Mouse (Mus musculus): ENCODE data around the gene Grb2. TPM values are rescaled to one million over a fixed set of nuclear protein-coding genes. Genes with fewer than 3 reads are reported as not detected.

The Grb2 gene
- polyA plus RNA-seq, 1 experiment from 2014 or later: 137 TPM

GRCm38 (mm10) chr11:115639540-115639939 is 68.9 kb downstream of the Grb2 start:
- Histone ChIP-seq H3K4me1 (no peaks in the 10 kb centered on the region), H3K9ac (replicated peaks) (no peak overlapping the region), H3K36me3 (peaks cover 14% of the 10 kb centered on the region), H3K27ac (replicated peaks) (no peak overlapping the region), H3K27me3 (no peaks in the 10 kb centered on the region), H3K9me3 (no peaks in the 10 kb centered on the region), H3K4me3 (no peak overlapping the region), H3K4me2 (replicated peaks) (no peak overlapping the region)
- ATAC-seq (ENCODE audit: low FRiP score, low read depth): no peak
- 92% methylated on average over 4 of the region's 4 CpGs for WGBS

GRCm38 (mm10) chr11:115638498-115639409 is 69.6 kb downstream of the Grb2 start:
- ATAC-seq (ENCODE audit: low FRiP score, low read depth): no peak
- H3K4me3 ChIP-seq: no peak overlapping the region
- WGBS: 82% methylated on average over 5 of the region's 5 CpGs
- no peaks in the 10 kb centered on the region for H3K9me3 ChIP-seq
- peaks cover 9% of the 10 kb centered on the region; the same call in 1 of the 2 replicates for H3K36me3 ChIP-seq
- no peak overlapping the region for H3K4me2 ChIP-seq (replicated peaks)
- H3K27me3 ChIP-seq: no peaks in the 10 kb centered on the region
- H3K27ac ChIP-seq (replicated peaks): no peak overlapping the region
- H3K9ac ChIP-seq (replicated peaks): no peak overlapping the region
- no peaks in the 10 kb centered on the region for H3K4me1 ChIP-seq

GRCm38 (mm10) chr11:115636960-115637359 is 71.4 kb downstream of the Grb2 start:
- H3K9me3 ChIP-seq: no peaks in the 10 kb centered on the region
- no peaks in the 10 kb centered on the region for H3K36me3 ChIP-seq
- 84% methylated on average over 3 of the region's 3 CpGs for WGBS
- no peak overlapping the region for H3K27ac ChIP-seq (replicated peaks)
- H3K27me3 ChIP-seq: no peaks in the 10 kb centered on the region
- H3K4me2 ChIP-seq (replicated peaks): no peak overlapping the region
- no peak overlapping the region for H3K4me3 ChIP-seq
- ATAC-seq (ENCODE audit: low FRiP score, low read depth): no peak
- no peak overlapping the region for H3K9ac ChIP-seq (replicated peaks)
- H3K4me1 ChIP-seq: no peaks in the 10 kb centered on the region

- ATAC-seq (ENCODE audit: low FRiP score, low read depth): no peak
- H3K4me2 ChIP-seq (replicated peaks): no peak overlapping the region
- WGBS: 80% methylated on average over 8 of the region's 8 CpGs
- no peaks in the 10 kb centered on the region for H3K36me3 ChIP-seq
- no peak overlapping the region for H3K9ac ChIP-seq (replicated peaks)
- H3K27ac ChIP-seq (replicated peaks): no peak overlapping the region
- no peaks in the 10 kb centered on the region for H3K9me3 ChIP-seq
- H3K4me1 ChIP-seq: no peaks in the 10 kb centered on the region
- H3K4me3 ChIP-seq: no peak overlapping the region
- H3K27me3 ChIP-seq: no peaks in the 10 kb centered on the region
Observed at GRCm38 (mm10) chr11:115635484-115635883, 72.9 kb downstream of the Grb2 start.

GRCm38 (mm10) chr11:115635041-115635440 is 73.4 kb downstream of the Grb2 start:
- no peaks in the 10 kb centered on the region for H3K36me3 ChIP-seq

GRCm38 (mm10) chr11:115634109-115634508 is 74.3 kb downstream of the Grb2 start:
- H3K27me3 ChIP-seq: no peaks in the 10 kb centered on the region
- no peak for ATAC-seq (ENCODE audit: low FRiP score, low read depth)
- H3K9ac ChIP-seq (replicated peaks): no peak overlapping the region
- WGBS: 77% methylated on average over 4 of the region's 4 CpGs
- H3K9me3 ChIP-seq: no peaks in the 10 kb centered on the region
- no peak overlapping the region for H3K4me2 ChIP-seq (replicated peaks)
- H3K27ac ChIP-seq (replicated peaks): no peak overlapping the region
- no peaks in the 10 kb centered on the region for H3K4me1 ChIP-seq
- H3K36me3 ChIP-seq: no peaks in the 10 kb centered on the region
- H3K4me3 ChIP-seq: no peak overlapping the region

More at GRCm38 (mm10) chr11:115635041-115635440, 73.4 kb downstream of the Grb2 start:
- Histone ChIP-seq H3K4me3 (no peak overlapping the region), H3K27ac (replicated peaks) (no peak overlapping the region), H3K4me1 (no peaks in the 10 kb centered on the region), H3K27me3 (no peaks in the 10 kb centered on the region), H3K9ac (replicated peaks) (no peak overlapping the region), H3K4me2 (replicated peaks) (no peak overlapping the region), H3K9me3 (no peaks in the 10 kb centered on the region)
- no peak for ATAC-seq (ENCODE audit: low FRiP score, low read depth)
- WGBS: 91% methylated on average over 8 of the region's 8 CpGs

GRCm38 (mm10) chr11:115632862-115633261 is 75.5 kb downstream of the Grb2 start:
- no peaks in the 10 kb centered on the region for H3K36me3 ChIP-seq
- no peak for ATAC-seq (ENCODE audit: low FRiP score, low read depth)
- no peaks in the 10 kb centered on the region for H3K27me3 ChIP-seq
- H3K9me3 ChIP-seq: no peaks in the 10 kb centered on the region
- no peak overlapping the region for H3K27ac ChIP-seq (replicated peaks)
- H3K4me2 ChIP-seq (replicated peaks): no peak overlapping the region
- no peak overlapping the region for H3K9ac ChIP-seq (replicated peaks)
- H3K4me1 ChIP-seq: peaks cover 2% of the 10 kb centered on the region; the same call in 1 of the 2 replicates
- no peak overlapping the region for H3K4me3 ChIP-seq
- 91% methylated on average over 10 of the region's 10 CpGs for WGBS

GRCm38 (mm10) chr11:115632247-115632646 is 76.2 kb downstream of the Grb2 start:
- no peaks in the 10 kb centered on the region for H3K36me3 ChIP-seq
- no peak overlapping the region for H3K4me3 ChIP-seq
- 76% methylated on average over 7 of the region's 7 CpGs for WGBS

GRCm38 (mm10) chr11:115631505-115631890 is 76.9 kb downstream of the Grb2 start:
- H3K9me3 ChIP-seq: no peaks in the 10 kb centered on the region

More at GRCm38 (mm10) chr11:115632247-115632646, 76.2 kb downstream of the Grb2 start:
- no peak overlapping the region for H3K4me2 ChIP-seq (replicated peaks)
- H3K9ac ChIP-seq (replicated peaks): no peak overlapping the region
- H3K27me3 ChIP-seq: no peaks in the 10 kb centered on the region
- no peak for ATAC-seq (ENCODE audit: low FRiP score, low read depth)
- no peaks in the 10 kb centered on the region for H3K9me3 ChIP-seq
- no peak overlapping the region for H3K27ac ChIP-seq (replicated peaks)
- peaks cover 6% of the 10 kb centered on the region for H3K4me1 ChIP-seq

GRCm38 (mm10) chr11:115630532-115631504 is 77.6 kb downstream of the Grb2 start:
- Histone ChIP-seq H3K27ac (replicated peaks) (no peak overlapping the region), H3K4me3 (no peak overlapping the region), H3K36me3 (no peaks in the 10 kb centered on the region), H3K27me3 (no peaks in the 10 kb centered on the region), H3K9ac (replicated peaks) (no peak overlapping the region), H3K4me1 (peaks cover 16% of the 10 kb centered on the region), H3K4me2 (replicated peaks) (no peak overlapping the region), H3K9me3 (no peaks in the 10 kb centered on the region)
- no peak for ATAC-seq (ENCODE audit: low FRiP score, low read depth)
- 50% methylated on average over 16 of the region's 16 CpGs for WGBS

More at GRCm38 (mm10) chr11:115631505-115631890, 76.9 kb downstream of the Grb2 start:
- no peak for ATAC-seq (ENCODE audit: low FRiP score, low read depth)
- Histone ChIP-seq H3K9ac (replicated peaks) (no peak overlapping the region), H3K36me3 (no peaks in the 10 kb centered on the region), H3K27ac (replicated peaks) (no peak overlapping the region), H3K4me1 (peaks cover 12% of the 10 kb centered on the region), H3K4me3 (no peak overlapping the region), H3K4me2 (replicated peaks) (no peak overlapping the region), H3K27me3 (no peaks in the 10 kb centered on the region)
- 24% methylated on average over 3 of the region's 3 CpGs for WGBS

- WGBS: 89% methylated on average over 13 of the region's 13 CpGs
Observed at GRCm38 (mm10) chr11:115629734-115630531, 78.5 kb downstream of the Grb2 start.

More at GRCm38 (mm10) chr11:115629734-115630531, 78.5 kb downstream of the Grb2 start:
- H3K4me2 ChIP-seq (replicated peaks): no peak overlapping the region
- H3K9me3 ChIP-seq: no peaks in the 10 kb centered on the region
- peaks cover 16% of the 10 kb centered on the region for H3K4me1 ChIP-seq
- no peak overlapping the region for H3K4me3 ChIP-seq
- no peaks in the 10 kb centered on the region for H3K27me3 ChIP-seq
- H3K27ac ChIP-seq (replicated peaks): no peak overlapping the region
- H3K9ac ChIP-seq (replicated peaks): no peak overlapping the region
- ATAC-seq (ENCODE audit: low FRiP score, low read depth): no peak
- no peaks in the 10 kb centered on the region for H3K36me3 ChIP-seq

All from midbrain, embryonic 12.5 days (tissue).